Mouse (Mus musculus) lung, postnatal 0 days (tissue): ENCODE measurements around the gene Glp2r. TPM values are rescaled to one million over a fixed set of nuclear protein-coding genes. Genes with fewer than 3 reads are reported as not detected.

Experiments
- ATAC-seq: fragments of 200-750 bp; cut with Nextera tagmentation; 2 replicates; pipeline ENCODE4 v1.8.0; 2017; ENCODE audit warnings: moderate library complexity
- DNase-seq: peaks from one replicate; pipeline ENCODE4 v3.0.0-alpha.2; 2016; ENCODE audit warnings: low spot score
- H3K27ac ChIP-seq: fragments of 300-500 bp; sonication (generic); 2 replicates; pipeline ENCODE4 v1.5.1; 2014; ENCODE audit warnings: antibody characterized with exemption, mild to moderate bottlenecking, low read length, mixed read lengths
- H3K27me3 ChIP-seq: fragments of 300-500 bp; sonication (generic); replicated peaks from 2 replicates; pipeline ENCODE4 v1.6.1; 2014; ENCODE audit warnings: low read length, mixed read lengths; ENCODE audit not compliant: insufficient read depth
- H3K36me3 ChIP-seq: fragments of 300-500 bp; sonication (generic); 2 replicates; pipeline ENCODE4 v1.6.1; 2014; ENCODE audit warnings: low read length, mixed read lengths; ENCODE audit not compliant: insufficient read depth
- H3K4me1 ChIP-seq: fragments of 300-500 bp; sonication (generic); 2 replicates; pipeline ENCODE4 v1.6.1; 2014; ENCODE audit warnings: antibody characterized with exemption, low read depth, low read length, mixed read lengths; ENCODE audit not compliant: insufficient read depth
- H3K4me2 ChIP-seq: fragments of 300-500 bp; sonication (generic); replicated peaks from 2 replicates; pipeline ENCODE4 v1.6.1; 2014; ENCODE audit warnings: low read depth, mild to moderate bottlenecking, low read length, moderate library complexity, mixed read lengths
- H3K4me3 ChIP-seq: fragments of 300-500 bp; sonication (generic); 2 replicates; pipeline ENCODE4 v1.5.1; 2014; ENCODE audit warnings: low read depth, low read length
- H3K9ac ChIP-seq: fragments of 300-500 bp; sonication (generic); replicated peaks from 2 replicates; pipeline ENCODE4 v1.6.1; 2014; ENCODE audit warnings: low read depth, mild to moderate bottlenecking
- H3K9me3 ChIP-seq: fragments of 300-500 bp; sonication (generic); 2 replicates; pipeline ENCODE4 v1.6.1; 2016; ENCODE audit warnings: low read length, mixed read lengths
- CTCF ChIP-seq: IDR thresholded peaks from 2 replicates; pipeline ENCODE4 v1.5.1; 2016; ENCODE audit warnings: antibody characterized with exemption, mild to moderate bottlenecking
- EP300 ChIP-seq: IDR thresholded peaks from 2 replicates; pipeline ENCODE4 v1.6.1; 2016; ENCODE audit warnings: antibody characterized with exemption, mild to moderate bottlenecking, control low read depth
- WGBS: fragments of 180-500 bp; shearing (Covaris S2); extraction: QIAGEN DNeasy Blood & Tissue Kit; methylation state at CpG from one replicate; pipeline ENCODE4 v1.1.7; 2014; 5-methylcytosine and 5-hydroxymethylcytosine counted together
- polyA plus RNA-seq: library from polyadenylated mRNA; unstranded; fragments of >200 nt; fragmentation: Nextera tagmentation; extraction: Ambion mirVana; gene quantifications from 2 replicates; pipeline ENCODE4 v1.2.1, GENCODE M21; 2015

The Glp2r gene
- polyA plus RNA-seq, 1 experiment from 2014 or later, result not detected

GRCm38 (mm10) chr11:67661465-67661864, 109.5 kb downstream of the Glp2r start:
- TF ChIP-seq EP300 (no peak), CTCF (no peak)

GRCm38 (mm10) chr11:67657685-67658382, 113.1 kb downstream of the Glp2r start:
- no peaks in the 10 kb centered on the region for H3K4me1 ChIP-seq
- DNase-seq (peak; percentile 70), ATAC-seq (peak; percentile 44; the same call in 1 of the 2 replicates)
- no peak overlapping the region for H3K4me3 ChIP-seq
- H3K27ac ChIP-seq, result no peak overlapping the region
- no peak overlapping the region for H3K4me2 ChIP-seq
- H3K27me3 ChIP-seq, result no peaks in the 10 kb centered on the region
- no peaks in the 10 kb centered on the region for H3K36me3 ChIP-seq
- peak; percentile 93 for TF ChIP-seq CTCF
- TF ChIP-seq EP300, result no peak
- H3K9me3 ChIP-seq, result no peaks in the 10 kb centered on the region
- no peak overlapping the region for H3K9ac ChIP-seq
- WGBS, result 36% methylated on average over 11 of the region's 11 CpGs

More at GRCm38 (mm10) chr11:67661465-67661864, 109.5 kb downstream of the Glp2r start:
- no peak overlapping the region for H3K4me3 ChIP-seq
- no peak overlapping the region for H3K4me2 ChIP-seq
- no peaks in the 10 kb centered on the region for H3K9me3 ChIP-seq
- no peaks in the 10 kb centered on the region for H3K4me1 ChIP-seq
- H3K9ac ChIP-seq, result no peak overlapping the region
- ATAC-seq, result no peak
- DNase-seq, result no peak
- H3K27me3 ChIP-seq, result no peaks in the 10 kb centered on the region
- 81% methylated on average over 8 of the region's 8 CpGs for WGBS
- no peak overlapping the region for H3K27ac ChIP-seq
- no peaks in the 10 kb centered on the region for H3K36me3 ChIP-seq

GRCm38 (mm10) chr11:67656811-67657210, 114.1 kb downstream of the Glp2r start:
- Histone ChIP-seq H3K4me3 (no peak overlapping the region), H3K9me3 (no peaks in the 10 kb centered on the region), H3K9ac (no peak overlapping the region), H3K4me1 (no peaks in the 10 kb centered on the region), H3K27me3 (no peaks in the 10 kb centered on the region), H3K4me2 (no peak overlapping the region), H3K36me3 (no peaks in the 10 kb centered on the region), H3K27ac (no peak overlapping the region)
- TF ChIP-seq EP300 (no peak), CTCF (no peak)
- DNase-seq (no peak), ATAC-seq (no peak)
- WGBS, result 86% methylated on average over 9 of the region's 9 CpGs

- Histone ChIP-seq H3K4me1 (no peaks in the 10 kb centered on the region), H3K9ac (no peak overlapping the region), H3K4me2 (no peak overlapping the region), H3K36me3 (no peaks in the 10 kb centered on the region), H3K4me3 (no peak overlapping the region), H3K27me3 (no peaks in the 10 kb centered on the region), H3K9me3 (no peaks in the 10 kb centered on the region), H3K27ac (no peak overlapping the region)
- TF ChIP-seq EP300 (no peak), CTCF (no peak)
- 84% methylated on average over 7 of the region's 7 CpGs for WGBS
- ATAC-seq (no peak), DNase-seq (no peak)
These were observed 114.6 kb downstream of the Glp2r start for GRCm38 (mm10) chr11:67656366-67656765.

DNA sequence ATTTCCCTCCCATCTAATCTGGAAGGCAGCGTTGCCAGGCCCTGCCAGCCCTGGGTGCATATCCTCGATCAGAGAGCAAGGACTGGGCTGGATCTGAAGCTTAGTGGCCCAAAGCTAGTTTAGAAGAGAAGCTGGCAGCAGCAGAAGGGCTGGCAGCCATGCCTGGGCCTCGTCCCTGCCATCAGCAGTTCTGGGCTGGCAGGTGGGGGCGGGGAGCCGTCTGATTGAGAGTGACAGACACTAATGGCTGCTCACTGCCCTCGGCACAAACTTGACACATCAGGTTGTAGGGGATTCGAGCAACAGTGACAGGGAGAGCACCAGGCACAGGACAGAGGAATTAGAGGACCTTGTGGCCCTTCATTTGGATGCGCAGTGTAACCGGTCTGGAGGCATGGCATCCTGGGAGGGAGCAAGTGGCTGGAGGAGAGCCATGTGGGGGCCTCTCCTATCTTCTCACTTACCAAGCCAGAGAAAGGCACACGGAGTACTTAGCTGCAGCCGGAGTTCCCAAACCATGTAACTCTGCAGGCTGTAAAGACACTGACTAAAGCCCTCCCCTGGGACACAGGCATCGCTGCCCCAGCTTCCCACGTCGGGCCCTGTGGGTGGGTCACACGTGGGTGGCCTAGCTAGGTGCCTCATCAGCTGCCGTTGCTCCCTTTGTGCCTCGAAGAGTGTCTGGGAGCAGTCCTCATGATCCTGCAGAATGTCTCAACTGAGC, 115.6 kb downstream of the Glp2r start:
- Histone ChIP-seq H3K27ac (no peak overlapping the region), H3K9ac (no peak overlapping the region), H3K4me1 (no peaks in the 10 kb centered on the region), H3K27me3 (no peaks in the 10 kb centered on the region), H3K4me3 (no peak overlapping the region), H3K4me2 (no peak overlapping the region), H3K36me3 (no peaks in the 10 kb centered on the region), H3K9me3 (no peaks in the 10 kb centered on the region)
- 68% methylated on average over 17 of the region's 17 CpGs for WGBS
- no peak for DNase-seq
- ATAC-seq, result no peak
- no peak for TF ChIP-seq EP300
- no peak for TF ChIP-seq CTCF

DNA sequence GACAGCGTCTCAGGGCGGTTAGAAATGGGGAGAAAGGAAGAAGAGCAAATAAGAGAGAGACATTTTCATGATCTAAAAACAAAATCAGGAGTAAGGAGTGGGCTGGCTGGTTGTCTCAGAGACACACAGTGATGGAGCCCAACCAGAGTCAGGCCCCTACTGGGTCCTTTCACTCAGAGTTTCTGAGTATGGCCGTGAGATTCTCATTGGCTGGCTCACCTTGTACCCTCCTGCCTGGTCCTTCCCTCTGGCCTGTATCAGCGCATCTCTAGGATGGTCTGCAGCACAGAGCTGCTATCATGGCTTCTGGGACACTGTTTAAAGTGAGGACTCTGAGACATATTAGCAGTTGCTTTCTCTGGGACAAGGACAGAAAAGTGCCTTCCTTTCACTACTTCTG, 116.4 kb downstream of the Glp2r start:
- no peak for DNase-seq
- no peaks in the 10 kb centered on the region for H3K27me3 ChIP-seq
- H3K4me3 ChIP-seq, result no peak overlapping the region
- H3K36me3 ChIP-seq, result no peaks in the 10 kb centered on the region
- no peaks in the 10 kb centered on the region for H3K4me1 ChIP-seq
- H3K27ac ChIP-seq, result no peak overlapping the region
- ATAC-seq, result no peak
- TF ChIP-seq EP300 (no peak), CTCF (no peak)
- no peaks in the 10 kb centered on the region for H3K9me3 ChIP-seq
- WGBS, result 87% methylated on average over 4 of the region's 4 CpGs
- H3K4me2 ChIP-seq, result no peak overlapping the region
- no peak overlapping the region for H3K9ac ChIP-seq
